Mouse (Mus musculus) MEL (cell line): ENCODE results near the gene Gm10401.

Source experiments
- CTCF ChIP-seq, 3 experiments: IDR thresholded peaks in 2 of 3; conservative IDR thresholded peaks in 1 of 3; 2 replicates each; pipeline ENCODE4 v1.5.1; 2011 to 2012; ENCODE audit warnings: low read length in 3 of 3, low read depth in 2 of 3, mild to moderate bottlenecking in 2 of 3, improper control_type of control experiment in 1 of 3, inconsistent platforms in 1 of 3, mixed read lengths in 1 of 3, moderate library complexity in 1 of 3; ENCODE audit not compliant: control insufficient read depth in 1 of 3, insufficient read depth in 1 of 3, poor library complexity in 1 of 3, severe bottlenecking in 1 of 3
- HCFC1 ChIP-seq: IDR thresholded peaks from 2 replicates; pipeline ENCODE4 v1.6.1; 2012; ENCODE audit warnings: low read depth, mild to moderate bottlenecking, inconsistent platforms, low read length, improper control_type of control experiment, moderate library complexity
- JUND ChIP-seq: IDR thresholded peaks from 2 replicates; pipeline ENCODE4 v1.6.1; 2011; ENCODE audit warnings: low read depth, mild to moderate bottlenecking, improper control_type of control experiment, low read length
- NRF1 ChIP-seq: IDR thresholded peaks from 2 replicates; pipeline ENCODE4 v1.6.1; 2014; ENCODE audit warnings: low read depth, mild to moderate bottlenecking, inconsistent platforms, low read length, improper control_type of control experiment, moderate library complexity; ENCODE audit not compliant: poor library complexity, insufficient read depth, severe bottlenecking
- POLR2A ChIP-seq, 2 experiments: IDR thresholded peaks; 2 replicates each; pipeline ENCODE4 v1.6.1; 2011 to 2012; ENCODE audit warnings: low read length in 2 of 2, mild to moderate bottlenecking in 2 of 2, control low read depth in 1 of 2, improper control_type of control experiment in 1 of 2, low read depth in 1 of 2, moderate library complexity in 1 of 2; ENCODE audit not compliant: control insufficient read depth in 1 of 2, insufficient read depth in 1 of 2, poor library complexity in 1 of 2
- POLR2AphosphoS2 ChIP-seq: IDR thresholded peaks from 2 replicates; pipeline ENCODE4 v1.6.1; 2011; ENCODE audit warnings: low read length, improper control_type of control experiment
- SIN3A ChIP-seq: IDR thresholded peaks from 2 replicates; pipeline ENCODE4 v1.6.1; 2012; ENCODE audit warnings: low read length, improper control_type of control experiment, inconsistent platforms
- TCF12 ChIP-seq: IDR thresholded peaks from 2 replicates; pipeline ENCODE4 v1.6.1; 2014; ENCODE audit warnings: low read depth, mild to moderate bottlenecking, inconsistent platforms, low read length, improper control_type of control experiment, moderate library complexity
- UBTF ChIP-seq: IDR thresholded peaks from 2 replicates; pipeline ENCODE4 v1.6.1; 2012; ENCODE audit warnings: low read depth, mild to moderate bottlenecking, inconsistent platforms, low read length, improper control_type of control experiment, moderate library complexity, borderline replicate concordance; ENCODE audit not compliant: insufficient read depth

DNA sequence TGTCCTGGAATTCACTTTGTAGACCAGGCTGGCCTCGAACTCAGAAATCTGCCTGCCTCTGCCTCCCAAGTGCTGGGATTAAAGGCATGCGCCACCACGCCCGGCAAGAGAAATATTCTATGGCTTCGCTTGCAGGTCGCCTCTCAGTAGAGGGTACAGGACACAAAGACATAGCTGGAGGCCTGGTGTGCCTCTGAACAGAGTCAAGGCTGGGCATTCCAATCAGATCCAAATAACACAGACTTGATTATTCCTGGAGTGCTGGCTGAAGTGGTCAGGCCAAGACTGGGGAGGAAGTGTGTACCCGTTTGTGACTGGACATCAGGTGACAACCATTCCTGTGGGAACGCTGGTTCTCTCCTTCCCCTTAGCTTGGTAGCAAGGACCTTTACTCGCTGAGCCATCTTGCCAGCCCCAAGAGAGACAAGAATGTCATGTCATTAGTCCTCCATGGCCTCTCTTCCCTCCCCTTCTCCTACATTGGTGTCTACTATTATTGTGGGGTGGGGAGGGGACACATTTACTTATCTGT is 44.1 kb upstream of the Gm10401 start:
- TF ChIP-seq CTCF (IDR thresholded peaks at IDR 0.05 in 2 of 3, conservative IDR thresholded peaks at IDR 0.05 in 1 of 3; ENCODE audit: control insufficient read depth in 1 of 3, insufficient read depth in 1 of 3, low read depth in 2 of 3, low read length in 3 of 3, poor library complexity in 1 of 3, severe bottlenecking in 1 of 3) (no peak), JUND (no peak), POLR2A (IDR thresholded peaks at IDR 0.05; ENCODE audit: control insufficient read depth in 1 of 2, insufficient read depth in 1 of 2, low read depth in 1 of 2, low read length in 2 of 2, poor library complexity in 1 of 2) (no peak), TCF12 (no peak), UBTF (no peak), SIN3A (no peak), NRF1 (no peak), HCFC1 (no peak), POLR2AphosphoS2 (no peak)
